ENCODE assay signal across 11 mouse cellular contexts in genomic region chr17:34881683-34882310, GRCm38 (mm10). TPM values are rescaled to one million over a fixed set of nuclear protein-coding genes. Genes with fewer than 3 reads are reported as not detected.
DNase-seq lines count a peak whose midpoint lies in the region; ATAC-seq and TF ChIP-seq lines count a peak whose summit lies in the region.
"Had no signal": no experiment of that assay in that cellular context is flagged by ENCODE, and none has a peak within 500 bp of the region (broad histone marks: within the 10 kb centered on the region; RNA-seq: fewer than 3 reads in every experiment).

TSS of gene Gm20547 (minus strand) at chr17:34882042.

- H3K36me3 ChIP-seq in hindbrain, embryonic 12.5 days: no peaks in the 10 kb centered on the region
- H3K36me3 ChIP-seq in hindbrain, embryonic 16.5 days (ENCODE audit: control insufficient read depth, insufficient read depth, low read length): no peaks in the 10 kb centered on the region
- no peaks in the 10 kb centered on the region for H3K36me3 ChIP-seq in embryonic facial prominence, embryonic 14.5 days (ENCODE audit: control insufficient read depth, insufficient read depth, low read length)
- no peaks in the 10 kb centered on the region for H3K36me3 ChIP-seq in kidney, postnatal 0 days (ENCODE audit: insufficient read depth, low read length)
- no peaks in the 10 kb centered on the region for H3K36me3 ChIP-seq in neural tube, embryonic 12.5 days
- H3K36me3 ChIP-seq: hindbrain, embryonic 15.5 days had no signal

- 9% methylated on average over 15 of the region's 15 CpGs for WGBS in hindbrain, embryonic 12.5 days
- 14% methylated on average over 15 of the region's 15 CpGs for WGBS in hindbrain, embryonic 16.5 days
- 5% methylated on average over 15 of the region's 15 CpGs for WGBS in embryonic facial prominence, embryonic 14.5 days
- 6% methylated on average over 15 of the region's 15 CpGs for WGBS in kidney, postnatal 0 days
- 9% methylated on average over 15 of the region's 15 CpGs for WGBS in neural tube, embryonic 12.5 days

- DNase-seq in embryonic facial prominence, embryonic 14.5 days (ENCODE audit: low spot score): no peak
- no peak for DNase-seq in kidney, postnatal 0 days (ENCODE audit: low spot score)
- DNase-seq in gastrocnemius, adult 18-20 months (ENCODE audit: low spot score): no peak
- DNase-seq in layer of hippocampus, adult 9-10 months (ENCODE audit: low spot score): no peak
- DNase-seq: spleen, adult 18-20 months had no signal

- no peaks in the 10 kb centered on the region for H3K9me3 ChIP-seq in hindbrain, embryonic 12.5 days (replicated peaks)
- H3K9me3 ChIP-seq in hindbrain, embryonic 16.5 days (ENCODE audit: control insufficient read depth, low read length): no peaks in the 10 kb centered on the region
- no peaks in the 10 kb centered on the region for H3K9me3 ChIP-seq in embryonic facial prominence, embryonic 14.5 days (ENCODE audit: control insufficient read depth, low read length)
- H3K9me3 ChIP-seq in kidney, postnatal 0 days (replicated peaks; ENCODE audit: low read length): no peaks in the 10 kb centered on the region
- no peaks in the 10 kb centered on the region for H3K9me3 ChIP-seq in neural tube, embryonic 12.5 days
- H3K9me3 ChIP-seq: hindbrain, embryonic 15.5 days had no signal

- TF ChIP-seq CTCF in kidney, postnatal 0 days (IDR thresholded peaks at IDR 0.05; ENCODE audit: low read depth): no peak

- ATAC-seq in hindbrain, embryonic 12.5 days (ENCODE audit: low FRiP score): no peak
- ATAC-seq in hindbrain, embryonic 16.5 days: no peak
- no peak for ATAC-seq in embryonic facial prominence, embryonic 14.5 days (ENCODE audit: low read depth)
- ATAC-seq in kidney, postnatal 0 days (replicated peaks; ENCODE audit: low FRiP score, low read depth): no peak
- ATAC-seq in neural tube, embryonic 12.5 days (ENCODE audit: low FRiP score, low read depth): no peak
- ATAC-seq in inflammation-experienced regulatory T-cells, adult 6 months: no peak

- H3K9ac ChIP-seq in hindbrain, embryonic 12.5 days: peak within 1 kb of the TSS; percentile 33; the same call in 1 of the 2 replicates
- no peak within 1 kb of the TSS for H3K9ac ChIP-seq in hindbrain, embryonic 16.5 days (ENCODE audit: low read depth, low read length)
- H3K9ac ChIP-seq in embryonic facial prominence, embryonic 14.5 days (ENCODE audit: low read depth, low read length): peak within 1 kb of the TSS; percentile 49; the same call in 1 of the 2 replicates
- 0 out of 2 replicates have a peak within 1 kb of the TSS, but pooled peaks have one; percentile 14 for H3K9ac ChIP-seq in kidney, postnatal 0 days (ENCODE audit: low read depth, low read length)
- H3K9ac ChIP-seq in neural tube, embryonic 12.5 days: 0 out of 2 replicates have a peak within 1 kb of the TSS, but pooled peaks have one; percentile 21
- H3K9ac ChIP-seq: hindbrain, embryonic 15.5 days had no signal

- H3K4me1 ChIP-seq in hindbrain, embryonic 12.5 days: no peaks in the 10 kb centered on the region; the same call in 1 of the 2 replicates
- H3K4me1 ChIP-seq in hindbrain, embryonic 16.5 days (ENCODE audit: control insufficient read depth, insufficient read depth, low read depth, low read length): no peaks in the 10 kb centered on the region
- H3K4me1 ChIP-seq in embryonic facial prominence, embryonic 14.5 days (ENCODE audit: control insufficient read depth, insufficient read depth, low read length): peaks cover 13% of the 10 kb centered on the region; the same call in 1 of the 2 replicates
- H3K4me1 ChIP-seq in kidney, postnatal 0 days (replicated peaks; ENCODE audit: insufficient read depth, low read length): 0 out of 2 replicates have a peak, but pooled peaks cover 4% of the 10 kb centered on the region
- no peaks in the 10 kb centered on the region for H3K4me1 ChIP-seq in neural tube, embryonic 12.5 days
- H3K4me1 ChIP-seq: hindbrain, embryonic 15.5 days had no signal

- H3K4me2 ChIP-seq in hindbrain, embryonic 12.5 days (replicated peaks): peak within 1 kb of the TSS; percentile 4; the same call in 1 of the 2 replicates
- H3K4me2 ChIP-seq in hindbrain, embryonic 16.5 days (ENCODE audit: low read length): no peak within 1 kb of the TSS
- H3K4me2 ChIP-seq in embryonic facial prominence, embryonic 14.5 days (ENCODE audit: low read depth, low read length): peak within 1 kb of the TSS; percentile 37
- peak within 1 kb of the TSS; percentile 30 for H3K4me2 ChIP-seq in kidney, postnatal 0 days (ENCODE audit: low read length)
- peak within 1 kb of the TSS; percentile 37 for H3K4me2 ChIP-seq in neural tube, embryonic 12.5 days (replicated peaks)
- H3K4me2 ChIP-seq: hindbrain, embryonic 15.5 days had no signal

- H3K27me3 ChIP-seq in hindbrain, embryonic 12.5 days: peaks cover 23% of the 10 kb centered on the region
- H3K27me3 ChIP-seq in hindbrain, embryonic 16.5 days (replicated peaks; ENCODE audit: control insufficient read depth, insufficient read depth, low read length): no peaks in the 10 kb centered on the region
- H3K27me3 ChIP-seq in embryonic facial prominence, embryonic 14.5 days (replicated peaks; ENCODE audit: control insufficient read depth, insufficient read depth, low read length): no peaks in the 10 kb centered on the region
- no peaks in the 10 kb centered on the region for H3K27me3 ChIP-seq in kidney, postnatal 0 days (ENCODE audit: insufficient read depth, low read length)
- H3K27me3 ChIP-seq in neural tube, embryonic 12.5 days (replicated peaks): peaks cover 8% of the 10 kb centered on the region

- no peak within 1 kb of the TSS for H3K27ac ChIP-seq in hindbrain, embryonic 12.5 days
- no peak within 1 kb of the TSS for H3K27ac ChIP-seq in hindbrain, embryonic 16.5 days (ENCODE audit: low read depth, low read length)
- H3K27ac ChIP-seq in embryonic facial prominence, embryonic 14.5 days (replicated peaks; ENCODE audit: low read depth, low read length): no peak within 1 kb of the TSS
- no peak within 1 kb of the TSS for H3K27ac ChIP-seq in kidney, postnatal 0 days
- no peak within 1 kb of the TSS for H3K27ac ChIP-seq in neural tube, embryonic 12.5 days
- H3K27ac ChIP-seq: hindbrain, embryonic 15.5 days had no signal

- H3K4me3 ChIP-seq in hindbrain, embryonic 12.5 days: no peak within 1 kb of the TSS
- no peak within 1 kb of the TSS for H3K4me3 ChIP-seq in hindbrain, embryonic 16.5 days (ENCODE audit: low read length)
- H3K4me3 ChIP-seq in embryonic facial prominence, embryonic 14.5 days (ENCODE audit: low read depth, low read length): peak within 1 kb of the TSS; percentile 17; the same call in 1 of the 2 replicates
- no peak within 1 kb of the TSS for H3K4me3 ChIP-seq in kidney, postnatal 0 days (replicated peaks; ENCODE audit: low read depth, low read length)
- no peak within 1 kb of the TSS for H3K4me3 ChIP-seq in neural tube, embryonic 12.5 days
- H3K4me3 ChIP-seq: hindbrain, embryonic 15.5 days had no signal

RNA-seq across cellular contexts. Expression of gene Gm20547, which starts in this region (rescaled TPM):
- polyA plus RNA-seq in hindbrain, embryonic 12.5 days (2016; fragmentation: Nextera tagmentation; extraction: Ambion mirVana): 0.10 and 0.29 TPM in 2 replicates
- polyA plus RNA-seq in hindbrain, embryonic 16.5 days (2015; fragmentation: Nextera tagmentation; extraction: Ambion mirVana): not detected in 2 replicates
- not detected in 2 replicates for polyA plus RNA-seq in embryonic facial prominence, embryonic 14.5 days (2014; fragmentation: Nextera tagmentation; extraction: Ambion mirVana)
- not detected in 2 replicates for polyA plus RNA-seq in kidney, postnatal 0 days (2015; fragmentation: Nextera tagmentation; extraction: Ambion mirVana)
- not detected in 2 replicates for polyA plus RNA-seq in neural tube, embryonic 12.5 days (2016; fragmentation: Nextera tagmentation; extraction: Ambion mirVana)
- total RNA-seq in gastrocnemius, adult 18-20 months (2021): not detected
- under 1 TPM in 1 of 3 experiments, not detected in 2; 0.26 TPM for polyA plus RNA-seq in inflammation-experienced regulatory T-cells, adult 6 months (2017; shearing (Covaris generic))
- total RNA-seq: megakaryocyte-erythroid progenitor cell, adult 5-6 weeks had no signal
- polyA plus RNA-seq: hindbrain, embryonic 15.5 days had no signal
